Mouse (Mus musculus): ENCODE measurements around the gene Ablim1.

Ablim1 gene

GRCm38 (mm10) chr19:57352337-57352935 lies 37.7 kb upstream of the Ablim1 start:
- in situ Hi-C loops (cut with MboI; ENCODE audit: unreplicated experiment in 2 of 2), result loop anchor here in 1 of 2 experiments (25.0 kb wide), 1 partner anchor 540 kb away; the partner anchor contains the start of gene Ccdc186

GRCm38 (mm10) chr19:57349096-57349495 lies 34.4 kb upstream of the Ablim1 start:
- in situ Hi-C loops (cut with MboI; ENCODE audit: unreplicated experiment in 2 of 2), result no loop called here

- in situ Hi-C loops (cut with MboI; ENCODE audit: unreplicated experiment in 2 of 2), result no loop called here
Measured at GRCm38 (mm10) chr19:57344678-57345077, 30.0 kb upstream of the Ablim1 start.

GRCm38 (mm10) chr19:57343860-57344259 lies 29.1 kb upstream of the Ablim1 start:
- in situ Hi-C loops (cut with MboI; ENCODE audit: unreplicated experiment in 2 of 2), result no loop called here

GRCm38 (mm10) chr19:57340900-57341742 lies 26.4 kb upstream of the Ablim1 start:
- in situ Hi-C loops (cut with MboI; ENCODE audit: unreplicated experiment in 2 of 2), result no loop called here

GRCm38 (mm10) chr19:57339281-57339864 lies 24.7 kb upstream of the Ablim1 start:
- in situ Hi-C loops (cut with MboI; ENCODE audit: unreplicated experiment in 2 of 2), result no loop called here

GRCm38 (mm10) chr19:57335135-57335534 lies 20.4 kb upstream of the Ablim1 start:
- in situ Hi-C loops (cut with MboI; ENCODE audit: unreplicated experiment in 2 of 2), result no loop called here

- in situ Hi-C loops (cut with MboI; ENCODE audit: unreplicated experiment in 2 of 2), result loop anchor here in 1 of 2 experiments (5.0 kb wide), 1 partner anchor 124 kb away; no protein-coding TSS in a partner anchor
Measured at GRCm38 (mm10) chr19:57333356-57333755, 18.6 kb upstream of the Ablim1 start.

- in situ Hi-C loops (cut with MboI; ENCODE audit: unreplicated experiment in 2 of 2), result loop anchor here in 1 of 2 experiments (5.0 kb wide), 1 partner anchor 126 kb away; no protein-coding TSS in a partner anchor
Measured at GRCm38 (mm10) chr19:57331237-57331636, 16.5 kb upstream of the Ablim1 start.

GRCm38 (mm10) chr19:57330309-57330708 lies 15.6 kb upstream of the Ablim1 start:
- in situ Hi-C loops (cut with MboI; ENCODE audit: unreplicated experiment in 2 of 2), result loop anchor here in 1 of 2 experiments (5.0 kb wide), 1 partner anchor 127 kb away; no protein-coding TSS in a partner anchor

- in situ Hi-C loops (cut with MboI; ENCODE audit: unreplicated experiment in 2 of 2), result loop anchor here (5.0 to 10.0 kb wide), 5 partner anchors 34 to 316 kb away; partner anchors contain the start of gene Fam160b1 (in 1 of the 2)
Measured at GRCm38 (mm10) chr19:57328792-57329191, 14.1 kb upstream of the Ablim1 start.

- in situ Hi-C loops (cut with MboI; ENCODE audit: unreplicated experiment in 2 of 2), result loop anchor here (5.0 to 10.0 kb wide), 5 partner anchors 34 to 317 kb away; partner anchors contain the start of gene Fam160b1 (in 1 of the 2)
Measured at GRCm38 (mm10) chr19:57328269-57328668, 13.6 kb upstream of the Ablim1 start.

- in situ Hi-C loops (cut with MboI; ENCODE audit: unreplicated experiment in 2 of 2), result loop anchor here (5.0 to 10.0 kb wide), 5 partner anchors 35 to 317 kb away; partner anchors contain the start of gene Fam160b1 (in 1 of the 2)
Measured at GRCm38 (mm10) chr19:57327679-57328078, 13.0 kb upstream of the Ablim1 start.

- in situ Hi-C loops (cut with MboI; ENCODE audit: unreplicated experiment in 2 of 2), result loop anchor here (5.0 to 10.0 kb wide), 5 partner anchors 36 to 319 kb away; partner anchors contain the start of gene Fam160b1 (in 1 of the 2)
Measured at GRCm38 (mm10) chr19:57325748-57326300, 11.1 kb upstream of the Ablim1 start.

GRCm38 (mm10) chr19:57323087-57323486 lies 8.4 kb upstream of the Ablim1 start:
- in situ Hi-C loops (cut with MboI; ENCODE audit: unreplicated experiment in 2 of 2), result loop anchor here (5.0 to 25.0 kb wide), 7 partner anchors 34 to 411 kb away; no protein-coding TSS in a partner anchor

GRCm38 (mm10) chr19:57322491-57322890 lies 7.8 kb upstream of the Ablim1 start:
- in situ Hi-C loops (cut with MboI; ENCODE audit: unreplicated experiment in 2 of 2), result loop anchor here (5.0 to 25.0 kb wide), 7 partner anchors 35 to 410 kb away; no protein-coding TSS in a partner anchor

- in situ Hi-C loops (cut with MboI; ENCODE audit: unreplicated experiment in 2 of 2), result loop anchor here (5.0 to 25.0 kb wide), 7 partner anchors 35 to 410 kb away; no protein-coding TSS in a partner anchor
Measured at GRCm38 (mm10) chr19:57321839-57322238, 7.1 kb upstream of the Ablim1 start.

- in situ Hi-C loops (cut with MboI; ENCODE audit: unreplicated experiment in 2 of 2), result loop anchor here (5.0 to 25.0 kb wide), 7 partner anchors 36 to 409 kb away; no protein-coding TSS in a partner anchor
Measured at GRCm38 (mm10) chr19:57320656-57321382, 6.1 kb upstream of the Ablim1 start.

GRCm38 (mm10) chr19:57316597-57316996 lies 1.9 kb upstream of the Ablim1 start:
- in situ Hi-C loops (cut with MboI; ENCODE audit: unreplicated experiment in 2 of 2), result loop anchor here in 1 of 2 experiments (25.0 kb wide), 1 partner anchor 404 kb away; no protein-coding TSS in a partner anchor

Data from v-Abl transformed pro-B cells (cell line).